Mouse (Mus musculus): ENCODE measurements around the gene Otub2. TPM values are rescaled to one million over a fixed set of nuclear protein-coding genes. Genes with fewer than 3 reads are reported as not detected.

The Otub2 gene
- total and polyA plus RNA-seq, 2 experiments from 2014 or later: 5.0 to 8.6 TPM

DNA sequence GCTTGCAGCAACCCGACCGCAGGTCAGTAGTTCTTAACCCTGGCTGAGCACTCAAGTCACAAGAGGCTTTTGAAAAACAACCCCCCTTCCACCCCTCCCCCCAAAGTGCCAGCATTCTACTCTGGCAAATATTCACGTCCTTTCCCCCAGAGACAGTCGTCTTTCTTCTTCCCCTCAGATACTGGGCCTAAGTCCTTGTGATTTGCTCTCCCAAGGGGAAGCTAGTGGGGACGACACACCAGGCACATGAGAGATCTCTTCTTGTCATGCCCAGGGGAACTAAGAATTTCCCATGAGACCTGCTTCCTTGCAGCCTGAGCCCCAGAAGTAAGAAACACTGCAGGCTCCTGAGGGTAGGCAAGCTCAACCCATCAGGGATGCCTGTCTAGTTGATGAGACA lies 41.1 kb upstream of the Otub2 start:
- 40% methylated on average over 5 of the region's 5 CpGs for WGBS
- no peak overlapping the region for H3K9ac ChIP-seq (replicated peaks; ENCODE audit: low read depth, low read length)

DNA sequence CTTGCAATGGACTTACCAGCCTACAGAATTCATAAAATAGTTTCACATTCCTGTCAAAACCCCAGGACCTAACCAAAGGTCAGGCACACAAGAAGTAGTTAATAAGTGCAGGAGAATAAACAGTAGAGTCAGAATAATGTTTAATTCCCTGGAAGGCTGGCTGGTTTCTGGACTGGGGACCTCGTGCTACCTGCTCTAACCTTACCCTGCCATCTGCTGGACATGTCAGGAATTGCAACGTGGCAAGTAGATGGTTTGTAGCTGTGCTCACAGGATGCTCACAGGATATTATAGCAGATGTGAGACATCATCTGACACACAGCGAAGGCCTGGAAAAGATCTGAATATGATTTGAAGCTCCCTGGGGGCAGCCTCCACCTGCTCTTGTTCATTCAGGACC lies 40.0 kb upstream of the Otub2 start:
- no peaks in the 10 kb centered on the region for H3K9me3 ChIP-seq (replicated peaks; ENCODE audit: control insufficient read depth, low read length)
- peaks cover 38% of the 10 kb centered on the region for H3K36me3 ChIP-seq (replicated peaks; ENCODE audit: control insufficient read depth, insufficient read depth, low read length)
- TF ChIP-seq EP300 (IDR thresholded peaks at IDR 0.05; ENCODE audit: low read depth) (no peak), CTCF (IDR thresholded peaks at IDR 0.05; ENCODE audit: low read depth) (peak; percentile 94)
- no peak overlapping the region for H3K9ac ChIP-seq (replicated peaks; ENCODE audit: low read depth, low read length)
- ATAC-seq (ENCODE audit: insufficient read depth, low read depth): peak; percentile 27
- 0 out of 2 replicates have a peak overlapping the region, but pooled peaks have one; percentile 8 for H3K27ac ChIP-seq (ENCODE audit: low read depth)
- 1% methylated on average over 3 of the region's 3 CpGs for WGBS
- peak; percentile 85 for DNase-seq (ENCODE audit: low spot score)
- no peak overlapping the region for H3K4me3 ChIP-seq (ENCODE audit: low read depth, low read length)
- H3K4me1 ChIP-seq (ENCODE audit: control insufficient read depth, insufficient read depth): peaks cover 24% of the 10 kb centered on the region; the same call in 1 of the 2 replicates
- H3K4me2 ChIP-seq (ENCODE audit: low read depth, low read length): no peak overlapping the region
- no peaks in the 10 kb centered on the region for H3K27me3 ChIP-seq (ENCODE audit: control insufficient read depth, insufficient read depth, low read length)

More for the DNA sequence above, 41.1 kb upstream of the Otub2 start:
- H3K27me3 ChIP-seq (ENCODE audit: control insufficient read depth, insufficient read depth, low read length): no peaks in the 10 kb centered on the region
- H3K4me3 ChIP-seq (ENCODE audit: low read depth, low read length): no peak overlapping the region
- H3K9me3 ChIP-seq (replicated peaks; ENCODE audit: control insufficient read depth, low read length): no peaks in the 10 kb centered on the region
- no peak for DNase-seq (ENCODE audit: low spot score)
- peak overlapping the region; percentile 26; the same call in 1 of the 2 replicates for H3K27ac ChIP-seq (ENCODE audit: low read depth)
- H3K36me3 ChIP-seq (replicated peaks; ENCODE audit: control insufficient read depth, insufficient read depth, low read length): peaks cover 38% of the 10 kb centered on the region
- ATAC-seq (ENCODE audit: insufficient read depth, low read depth): no peak
- no peak overlapping the region for H3K4me2 ChIP-seq (ENCODE audit: low read depth, low read length)
- TF ChIP-seq EP300 (IDR thresholded peaks at IDR 0.05; ENCODE audit: low read depth): no peak
- TF ChIP-seq CTCF (IDR thresholded peaks at IDR 0.05; ENCODE audit: low read depth): no peak
- H3K4me1 ChIP-seq (ENCODE audit: control insufficient read depth, insufficient read depth): peaks cover 17% of the 10 kb centered on the region; the same call in 1 of the 2 replicates

DNA sequence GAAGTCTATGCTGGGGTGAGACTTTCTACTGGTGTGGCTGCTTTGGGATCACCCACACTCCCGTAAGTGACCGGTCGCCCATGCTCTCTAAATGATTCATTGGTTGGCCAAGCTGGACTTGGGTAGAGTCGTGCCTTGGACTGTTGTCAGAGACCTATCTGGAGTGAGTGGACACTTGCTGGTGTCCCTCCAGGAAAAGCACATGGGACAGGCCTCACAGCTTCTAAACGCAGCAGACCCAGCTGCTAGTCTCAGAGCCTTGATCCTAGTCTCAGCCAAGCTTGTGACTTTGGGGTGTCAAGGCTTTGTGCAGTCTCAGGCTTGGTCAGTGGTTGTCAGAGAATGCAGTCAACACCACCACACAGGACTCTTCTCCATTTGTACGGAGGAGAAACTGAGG lies 35.7 kb upstream of the Otub2 start:
- ATAC-seq (ENCODE audit: insufficient read depth, low read depth) (no peak), DNase-seq (ENCODE audit: low spot score) (no peak)
- H3K36me3 ChIP-seq (replicated peaks; ENCODE audit: control insufficient read depth, insufficient read depth, low read length): peaks cover 16% of the 10 kb centered on the region
- no peaks in the 10 kb centered on the region for H3K27me3 ChIP-seq (ENCODE audit: control insufficient read depth, insufficient read depth, low read length)
- TF ChIP-seq EP300 (IDR thresholded peaks at IDR 0.05; ENCODE audit: low read depth): no peak
- 73% methylated on average over 6 of the region's 6 CpGs for WGBS
- H3K4me2 ChIP-seq (ENCODE audit: low read depth, low read length): peak overlapping the region; percentile 47
- peak overlapping the region; percentile 50; the same call in 1 of the 2 replicates for H3K9ac ChIP-seq (replicated peaks; ENCODE audit: low read depth, low read length)
- H3K4me3 ChIP-seq (ENCODE audit: low read depth, low read length): no peak overlapping the region
- H3K27ac ChIP-seq (ENCODE audit: low read depth): peak overlapping the region; percentile 98
- no peaks in the 10 kb centered on the region for H3K9me3 ChIP-seq (replicated peaks; ENCODE audit: control insufficient read depth, low read length)
- H3K4me1 ChIP-seq (ENCODE audit: control insufficient read depth, insufficient read depth): peaks cover 32% of the 10 kb centered on the region

DNA sequence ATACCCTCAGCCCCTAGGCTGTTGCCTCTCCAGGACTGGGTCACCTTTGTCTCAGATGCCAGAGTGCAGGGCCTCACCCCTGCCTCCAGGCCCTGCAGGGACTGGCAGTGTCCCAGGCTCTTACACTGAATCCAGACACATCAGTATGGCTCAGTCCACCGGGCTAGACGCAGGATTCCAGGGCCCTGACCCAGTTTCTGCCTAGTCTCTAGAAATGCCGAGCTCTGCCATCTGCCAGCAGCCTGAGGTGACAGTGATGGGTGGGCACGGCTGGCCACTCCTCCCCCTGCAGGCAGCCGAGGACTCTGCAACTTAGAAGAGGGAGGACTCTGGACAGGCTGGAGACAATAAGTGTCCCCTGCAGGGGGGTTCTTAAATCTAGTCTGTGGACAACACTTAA lies 34.9 kb upstream of the Otub2 start:
- H3K4me2 ChIP-seq (ENCODE audit: low read depth, low read length): peak overlapping the region; percentile 78
- peak overlapping the region; percentile 98 for H3K27ac ChIP-seq (ENCODE audit: low read depth)
- H3K9me3 ChIP-seq (replicated peaks; ENCODE audit: control insufficient read depth, low read length): no peaks in the 10 kb centered on the region
- DNase-seq (ENCODE audit: low spot score) (peak; percentile 94), ATAC-seq (ENCODE audit: insufficient read depth, low read depth) (peak; percentile 93)
- H3K4me3 ChIP-seq (ENCODE audit: low read depth, low read length): peak overlapping the region; percentile 43
- 5% methylated on average over 5 of the region's 5 CpGs for WGBS
- TF ChIP-seq EP300 (IDR thresholded peaks at IDR 0.05; ENCODE audit: low read depth) (peak; percentile 82; the same call in 1 of the 2 replicates), CTCF (IDR thresholded peaks at IDR 0.05; ENCODE audit: low read depth) (peak; percentile 68)
- peaks cover 16% of the 10 kb centered on the region for H3K36me3 ChIP-seq (replicated peaks; ENCODE audit: control insufficient read depth, insufficient read depth, low read length)
- no peaks in the 10 kb centered on the region for H3K27me3 ChIP-seq (ENCODE audit: control insufficient read depth, insufficient read depth, low read length)
- H3K9ac ChIP-seq (replicated peaks; ENCODE audit: low read depth, low read length): peak overlapping the region; percentile 67; the same call in 1 of the 2 replicates
- H3K4me1 ChIP-seq (ENCODE audit: control insufficient read depth, insufficient read depth): peaks cover 34% of the 10 kb centered on the region

DNA sequence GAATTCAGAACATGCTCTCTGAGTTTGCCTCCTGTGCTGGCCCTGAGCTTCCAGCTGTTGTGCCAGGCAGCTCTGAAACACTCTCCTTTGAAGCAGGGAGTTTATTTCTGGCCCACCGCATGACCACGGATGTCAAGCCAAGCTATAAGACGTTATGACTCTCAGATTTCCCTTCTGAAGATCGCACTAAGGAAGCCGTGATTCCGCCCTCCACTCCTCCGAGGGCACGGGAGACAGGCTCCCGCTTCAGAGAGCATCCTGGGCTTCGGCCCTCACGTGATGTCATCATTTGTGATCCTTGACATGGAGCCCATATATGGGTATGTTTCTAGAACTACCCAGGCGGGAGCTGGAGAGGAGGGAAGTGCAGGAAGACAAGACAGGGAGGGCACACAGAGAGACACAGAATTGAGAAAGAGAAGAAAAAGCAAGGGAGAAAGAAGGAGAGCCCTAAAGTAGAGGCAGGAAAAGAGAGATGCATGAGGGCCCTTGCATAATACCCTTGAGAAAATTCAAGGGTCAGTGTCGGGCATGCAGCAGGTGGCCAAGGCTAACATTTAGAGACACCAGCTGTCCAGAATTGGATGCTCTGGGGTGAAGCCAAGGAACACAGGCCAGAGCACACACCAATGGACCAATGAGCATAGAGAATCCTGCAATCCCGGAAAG lies 32.6 kb upstream of the Otub2 start, which contains the start of gene Asb2:
Gene Asb2 (minus strand): TSS at position 256 of the 669 bp plus-strand sequence.
- H3K4me3 ChIP-seq (ENCODE audit: low read depth, low read length): peak within 1 kb of the TSS; percentile 43
- ATAC-seq (ENCODE audit: insufficient read depth, low read depth) (peak; percentile 6), DNase-seq (ENCODE audit: low spot score) (peak; percentile 68)
- H3K27me3 ChIP-seq (ENCODE audit: control insufficient read depth, insufficient read depth, low read length): no peaks in the 10 kb centered on the region
- peak within 1 kb of the TSS; percentile 78 for H3K4me2 ChIP-seq (ENCODE audit: low read depth, low read length)
- 21% methylated on average over 14 of the region's 14 CpGs for whole genome bisulfite sequencing
- H3K9me3 ChIP-seq (replicated peaks; ENCODE audit: control insufficient read depth, low read length): no peaks in the 10 kb centered on the region
- H3K36me3 ChIP-seq (replicated peaks; ENCODE audit: control insufficient read depth, insufficient read depth, low read length): peaks cover 4% of the 10 kb centered on the region; the same call in 1 of the 2 replicates
- TF ChIP-seq EP300 (IDR thresholded peaks at IDR 0.05; ENCODE audit: low read depth): 0 out of 2 replicates have a peak, but pooled peaks have one; percentile 23
- TF ChIP-seq CTCF (IDR thresholded peaks at IDR 0.05; ENCODE audit: low read depth): no peak
- H3K4me1 ChIP-seq (ENCODE audit: control insufficient read depth, insufficient read depth): peaks cover 40% of the 10 kb centered on the region
- peak within 1 kb of the TSS; percentile 67 for H3K9ac ChIP-seq (replicated peaks; ENCODE audit: low read depth, low read length)
- peak within 1 kb of the TSS; percentile 98 for H3K27ac ChIP-seq (ENCODE audit: low read depth)

Measured in heart, postnatal 0 days (tissue).